8 mouse cellular contexts compared by ENCODE assay signal in the genomic region with DNA sequence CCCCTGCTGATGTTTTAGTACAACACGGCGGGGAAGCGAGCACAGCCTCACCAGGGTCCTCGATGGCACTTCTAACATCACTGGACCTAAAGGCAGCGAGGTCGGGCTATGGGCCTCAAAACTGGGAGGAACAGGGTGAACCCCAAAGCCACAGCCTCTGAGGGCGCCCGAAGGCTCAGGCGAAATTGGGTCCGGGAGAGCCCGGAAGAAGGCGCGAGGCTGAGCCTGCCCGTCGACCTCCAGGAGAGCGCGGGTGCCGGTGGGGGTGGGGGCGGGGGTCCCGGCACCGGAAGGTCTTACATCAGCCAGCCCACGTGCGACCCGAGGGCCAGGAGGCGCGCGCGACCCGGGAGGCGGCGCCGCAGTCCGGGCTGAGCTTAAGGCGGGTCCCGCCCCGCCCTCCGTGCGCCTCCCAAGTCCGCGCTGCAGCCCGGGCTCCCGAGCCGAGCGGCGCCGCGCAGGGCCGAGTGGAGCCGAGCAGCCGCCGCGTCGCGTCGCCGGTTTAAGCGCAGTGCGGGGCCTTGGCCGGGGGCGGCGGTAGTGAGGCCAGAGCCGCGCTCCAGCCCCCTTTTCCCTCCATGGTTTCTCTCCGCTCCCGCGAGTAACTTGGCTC. TPM values are rescaled to one million over a fixed set of nuclear protein-coding genes. Genes with fewer than 3 reads are reported as not detected.
DNase-seq lines count a peak whose midpoint lies in the region; ATAC-seq lines count a peak whose summit lies in the region.

Anp32b (plus strand) TSS at position 384 of the 613 bp plus-strand sequence.

- no peaks in the 10 kb centered on the region for H3K27me3 ChIP-seq in heart, embryonic 14.5 days (ENCODE audit: control insufficient read depth, insufficient read depth, low read length)
- H3K27me3 ChIP-seq in liver, embryonic 13.5 days = no peaks in the 10 kb centered on the region
- H3K27me3 ChIP-seq in stomach, embryonic 16.5 days (ENCODE audit: control insufficient read depth, insufficient read depth, low read length) = no peaks in the 10 kb centered on the region

- under 1% methylated on average over 43 of the region's 66 CpGs for WGBS in heart, embryonic 14.5 days
- under 1% methylated on average over 66 of the region's 66 CpGs for WGBS in liver, embryonic 13.5 days (ENCODE audit: insufficient replicate concordance)
- WGBS in stomach, embryonic 16.5 days = under 1% methylated on average over 62 of the region's 66 CpGs

- peaks cover 14 to 36% of the 10 kb centered on the region in 2 experiments for H3K4me1 ChIP-seq in heart, embryonic 14.5 days (ENCODE audit: control insufficient read depth in 2 of 2, insufficient read depth in 2 of 2, low read length in 2 of 2)
- peaks cover 76% of the 10 kb centered on the region for H3K4me1 ChIP-seq in liver, embryonic 13.5 days (replicated peaks)
- H3K4me1 ChIP-seq in stomach, embryonic 16.5 days (ENCODE audit: control insufficient read depth, insufficient read depth, low read length) = peaks cover 31% of the 10 kb centered on the region

- peak; percentile 73 for ATAC-seq in erythroid progenitor cell, adult 5-6 weeks (replicated peaks; ENCODE audit: low FRiP score, poor library complexity, severe bottlenecking)
- ATAC-seq in heart, embryonic 14.5 days (ENCODE audit: insufficient number of reproducible peaks, insufficient read depth, low FRiP score, low read depth) = peak; percentile 93
- peak; percentile 89 for ATAC-seq in liver, embryonic 13.5 days (ENCODE audit: low read depth)
- ATAC-seq in stomach, embryonic 16.5 days (ENCODE audit: insufficient read depth, low FRiP score) = peak; percentile 96

- peak within 1 kb of the TSS; percentile 99 for H3K9ac ChIP-seq in heart, embryonic 14.5 days (ENCODE audit: low read length)
- H3K9ac ChIP-seq in liver, embryonic 13.5 days = peak within 1 kb of the TSS; percentile 98
- peak within 1 kb of the TSS; percentile 100 for H3K9ac ChIP-seq in stomach, embryonic 16.5 days (ENCODE audit: low read length)

- H3K4me3 ChIP-seq in heart, embryonic 14.5 days (ENCODE audit: control insufficient read depth in 1 of 2, insufficient read depth in 1 of 2, low read depth in 1 of 2, low read length in 2 of 2) = peak within 1 kb of the TSS; percentile 93 to 99
- peak within 1 kb of the TSS; percentile 97 for H3K4me3 ChIP-seq in liver, embryonic 13.5 days (replicated peaks)
- H3K4me3 ChIP-seq in stomach, embryonic 16.5 days (replicated peaks; ENCODE audit: low read length) = peak within 1 kb of the TSS; percentile 92

- peak within 1 kb of the TSS; percentile 97 to 99 for H3K27ac ChIP-seq in heart, embryonic 14.5 days (replicated peaks in 1 of 2; ENCODE audit: control insufficient read depth in 1 of 2, insufficient read depth in 1 of 2, low read depth in 2 of 2, low read length in 2 of 2)
- H3K27ac ChIP-seq in liver, embryonic 13.5 days = peak within 1 kb of the TSS; percentile 99
- peak within 1 kb of the TSS; percentile 99 for H3K27ac ChIP-seq in stomach, embryonic 16.5 days (ENCODE audit: low read length)

- H3K36me3 ChIP-seq in heart, embryonic 14.5 days (ENCODE audit: control insufficient read depth, insufficient read depth, low read length) = no peaks in the 10 kb centered on the region
- H3K36me3 ChIP-seq in liver, embryonic 13.5 days = peaks cover 28% of the 10 kb centered on the region
- H3K36me3 ChIP-seq in stomach, embryonic 16.5 days (ENCODE audit: control insufficient read depth, insufficient read depth, low read length) = no peaks in the 10 kb centered on the region

- H3K9me3 ChIP-seq in heart, embryonic 14.5 days (ENCODE audit: control insufficient read depth, low read length) = no peaks in the 10 kb centered on the region
- no peaks in the 10 kb centered on the region for H3K9me3 ChIP-seq in liver, embryonic 13.5 days (replicated peaks)
- no peaks in the 10 kb centered on the region for H3K9me3 ChIP-seq in stomach, embryonic 16.5 days (replicated peaks; ENCODE audit: control insufficient read depth, low read length)

- peak within 1 kb of the TSS; percentile 80 for H3K4me2 ChIP-seq in heart, embryonic 14.5 days (ENCODE audit: low read length)
- H3K4me2 ChIP-seq in liver, embryonic 13.5 days = peak within 1 kb of the TSS; percentile 90
- H3K4me2 ChIP-seq in stomach, embryonic 16.5 days (ENCODE audit: low read depth, low read length) = peak within 1 kb of the TSS; percentile 92

- peak; percentile 94 for DNase-seq in CD4-positive helper T cell, adult 2 months (ENCODE audit: low read depth, low spot score)
- DNase-seq in brain, embryonic 18.5 days (ENCODE audit: low read depth, low spot score) = peak; percentile 72
- DNase-seq in kidney, postnatal 14 days = peak; percentile 96
- peak; percentile 91 for DNase-seq in liver, embryonic 13.5 days
- DNase-seq in neural tube, embryonic 10.5 days (ENCODE audit: extremely low spot score, low spot score) = peak; percentile 90

RNA-seq across cellular contexts. Expression of gene Anp32b, which starts in this region (rescaled TPM):
- total RNA-seq in erythroid progenitor cell, adult 5-6 weeks (2015; ENCODE audit: low replicate concordance) = 1,527 and 1,581 TPM in 2 replicates
- 312 and 462 TPM in 2 replicates for total RNA-seq in erythroid progenitor cell, adult 5-6 weeks (2017; ENCODE audit: low replicate concordance)
- 136 and 139 TPM in 2 replicates for polyA plus RNA-seq in heart, embryonic 14.5 days (2014; fragmentation: Nextera tagmentation; extraction: Ambion mirVana)
- 555 and 600 TPM in 2 replicates for polyA plus RNA-seq in liver, embryonic 13.5 days (2015; fragmentation: Nextera tagmentation; extraction: Ambion mirVana)
- polyA plus RNA-seq in stomach, embryonic 16.5 days (2015; fragmentation: Nextera tagmentation; extraction: Ambion mirVana) = 184 and 201 TPM in 2 replicates

Comparison
In these comparisons a context has a peak if more than half of its experiments do, and no peak if none do; other contexts are left out.
1. Peak in every context shown above with its lines: DNase-seq, ATAC-seq, H3K4me3 ChIP-seq and H3K27ac ChIP-seq.